Mouse (Mus musculus) brain, embryonic 14.5 days (tissue): ENCODE data around the gene Zfp275. TPM values are rescaled to one million over a fixed set of nuclear protein-coding genes. Genes with fewer than 3 reads are reported as not detected.
"Not testable (repeated sequence)": the region's sequence is repeated elsewhere in the genome, so short reads cannot be mapped to it uniquely, and the experiment has no call there.

ENCODE experiments used
- DNase-seq: peaks from one replicate; pipeline ENCODE4 v3.0.0-alpha.2; 2011; ENCODE audit warnings: low read depth
- CTCF ChIP-seq: fragments of 200-500 bp; IDR thresholded peaks from 2 replicates; pipeline ENCODE4 v1.5.1; 2012; ENCODE audit warnings: inconsistent platforms, mild to moderate bottlenecking, moderate library complexity, borderline replicate concordance; ENCODE audit not compliant: insufficient read depth, insufficient read length; ENCODE audit errors: extremely low read depth
- POLR2A ChIP-seq: fragments of 200-500 bp; IDR thresholded peaks from 2 replicates; pipeline ENCODE4 v1.6.1; 2012; ENCODE audit warnings: mild to moderate bottlenecking, inconsistent platforms, borderline replicate concordance; ENCODE audit not compliant: poor library complexity, insufficient read depth, insufficient read length, severe bottlenecking; ENCODE audit errors: extremely low read depth
- polyA plus RNA-seq: library from polyadenylated mRNA; depleted of rRNA; stranded (reverse); fragments of >200 nt; gene quantifications from 2 replicates; pipeline ENCODE4 v1.2.3, GENCODE M21; 2012; rRNA removed

The Zfp275 gene
- polyA plus RNA-seq, 1 experiment = 26.6 TPM

GRCm38 (mm10) chrX:73384419-73384818 lies 42.0 kb downstream of the Zfp275 start:
- TF ChIP-seq POLR2A (no peak), CTCF (no peak)
- DNase-seq = peak; percentile 80

- DNase-seq = no peak
- no peak for TF ChIP-seq CTCF
- no peak for TF ChIP-seq POLR2A
These were observed 42.5 kb downstream of the Zfp275 start for GRCm38 (mm10) chrX:73384924-73385323.

- no peak for DNase-seq
- TF ChIP-seq POLR2A = no peak
- TF ChIP-seq CTCF = no peak
These were observed 49.1 kb downstream of the Zfp275 start for GRCm38 (mm10) chrX:73391481-73391880.

GRCm38 (mm10) chrX:73396446-73396845 lies 54.0 kb downstream of the Zfp275 start:
- TF ChIP-seq POLR2A (no peak), CTCF (no peak)
- DNase-seq = no peak

- not testable (repeated sequence) for DNase-seq
These were observed 56.2 kb downstream of the Zfp275 start, which contains the start of gene Gm18336 for GRCm38 (mm10) chrX:73398636-73399035. Gm18336 (minus strand) TSS chrX:73398736.

- TF ChIP-seq CTCF = no peak
- no peak for TF ChIP-seq POLR2A
- no peak for DNase-seq
These were observed 58.5 kb downstream of the Zfp275 start for GRCm38 (mm10) chrX:73400951-73401350.

GRCm38 (mm10) chrX:73401616-73402015 lies 59.2 kb downstream of the Zfp275 start:
- TF ChIP-seq CTCF (no peak), POLR2A (no peak)
- DNase-seq = no peak

Other genes starting within 250 kb of the Zfp275 start
- 1.7 and 4.0 TPM in 2 replicates for gene Xlr3a, start 245.5 kb upstream of the Zfp275 start, polyA plus RNA-seq
- gene Gm14685, start 225.6 kb upstream of the Zfp275 start, polyA plus RNA-seq = 0.94 and 1.1 TPM in 2 replicates
- gene Xlr5b, start 193.8 kb upstream of the Zfp275 start, polyA plus RNA-seq = not detected in 2 replicates
- gene DXBay18, start 193.2 kb upstream of the Zfp275 start, polyA plus RNA-seq = 0.26 and 0.71 TPM in 2 replicates
- gene Spin2d, start 165.6 kb upstream of the Zfp275 start, polyA plus RNA-seq = not detected in 2 replicates
- 3.7 and 13.7 TPM in 2 replicates for gene Xlr3b, start 150.4 kb upstream of the Zfp275 start, polyA plus RNA-seq
- 0.25 and 0.97 TPM in 2 replicates for gene Xlr4b, start 128.3 kb upstream of the Zfp275 start, polyA plus RNA-seq
- 19.7 and 22.1 TPM in 2 replicates for gene F8a, start 114.3 kb upstream of the Zfp275 start, polyA plus RNA-seq
- gene Xlr4c, start 99.5 kb upstream of the Zfp275 start, polyA plus RNA-seq = 0.25 TPM in 1 of 2 replicates, not detected in the other
- gene Xlr3c, start 77.2 kb upstream of the Zfp275 start, polyA plus RNA-seq = 0.13 TPM in 1 of 2 replicates, not detected in the other
- gene Xlr5a, start 49.6 kb upstream of the Zfp275 start, polyA plus RNA-seq = not detected in 2 replicates
- not detected in 2 replicates for gene Xlr5c, start 49.6 kb upstream of the Zfp275 start, polyA plus RNA-seq
- not detected in 2 replicates for gene Gm45015, start 5.8 kb upstream of the Zfp275 start, polyA plus RNA-seq
- 0.13 and 0.27 TPM in 2 replicates for gene Gm18336, start 56.1 kb downstream of the Zfp275 start, polyA plus RNA-seq
- 1.2 and 1.3 TPM in 2 replicates for gene Zfp92, start 68.5 kb downstream of the Zfp275 start, polyA plus RNA-seq
- 0.11 and 0.18 TPM in 2 replicates for gene Trex2, start 92.7 kb downstream of the Zfp275 start, polyA plus RNA-seq
- gene Haus7, start 116.4 kb downstream of the Zfp275 start, polyA plus RNA-seq = 45.6 and 50.0 TPM in 2 replicates
- 39.3 and 83.1 TPM in 2 replicates for gene Bgn, start 141.0 kb downstream of the Zfp275 start, polyA plus RNA-seq
- gene Atp2b3, start 160.5 kb downstream of the Zfp275 start, polyA plus RNA-seq = 7.9 and 13.7 TPM in 2 replicates